ENCODE assay signal across 29 mouse cellular contexts in the genomic region with DNA sequence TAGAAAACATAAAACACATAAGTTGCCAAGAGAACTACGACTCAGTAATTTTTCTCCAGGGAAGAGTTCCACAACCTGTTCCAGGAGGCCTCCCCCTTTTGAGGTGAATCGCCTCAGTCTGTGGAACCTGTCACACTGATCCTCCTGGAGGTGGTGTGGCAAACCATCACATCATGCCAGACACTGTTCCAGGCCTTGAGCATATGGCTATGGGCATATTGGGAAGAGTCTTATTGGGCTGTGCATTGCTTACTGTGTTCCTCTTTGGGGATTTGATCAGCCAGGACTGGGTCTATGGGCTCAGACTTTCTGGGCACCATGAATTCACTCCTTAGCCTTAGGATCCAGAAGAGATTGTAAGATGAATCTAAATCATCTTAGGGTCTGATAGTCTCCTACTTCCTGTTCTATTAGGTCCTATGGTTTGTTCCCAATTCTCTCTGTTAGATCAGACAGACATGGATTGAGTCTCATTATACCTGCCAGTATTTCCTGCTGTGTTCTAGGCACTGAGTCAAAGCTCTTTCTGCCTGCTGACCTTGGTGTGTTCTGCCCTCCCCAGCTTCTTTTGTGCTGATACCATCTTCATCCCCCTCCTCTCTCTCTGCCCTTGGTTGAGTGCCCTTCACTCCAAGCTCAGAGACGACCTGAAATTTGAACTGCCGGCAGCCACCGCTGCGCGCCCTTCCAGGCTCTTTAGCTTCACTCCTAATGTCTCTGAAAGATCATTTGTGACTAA. TPM values are rescaled to one million over a fixed set of nuclear protein-coding genes. Genes with fewer than 3 reads are reported as not detected.
A peak's percentile ranks its signal among the peaks of the same experiment; 100 is the strongest.
DNase-seq lines count a peak whose midpoint lies in the region.
"Had no signal": no experiment of that assay in that cellular context is flagged by ENCODE, and none has a peak within 500 bp of the region (broad histone marks: within the 10 kb centered on the region; RNA-seq: fewer than 3 reads in every experiment).

No protein-coding gene starts in this region.

- WGBS in heart, embryonic 10.5 days = 74% methylated on average over 7 of the region's 7 CpGs

- H3K27me3 ChIP-seq in heart, embryonic 10.5 days (ENCODE audit: insufficient read depth, poor library complexity, severe bottlenecking) = peaks cover 28% of the 10 kb centered on the region
- H3K27me3 ChIP-seq: forebrain, embryonic 13.5 days; hindbrain, embryonic 15.5 days; intestine, embryonic 15.5 days; liver, embryonic 15.5 days had no signal

- DNase-seq in left cerebral cortex, postnatal 4 days = peak; percentile 40
- DNase-seq in left cerebral cortex, postnatal 14 days (ENCODE audit: low spot score in 2 of 2) = no peak
- peak; percentile 60 for DNase-seq in cerebellum, adult 11 months
- peak; percentile 89 for DNase-seq in cerebellum, adult 9-10 months
- no peak for DNase-seq in gastrocnemius, postnatal 14 days
- DNase-seq in heart, embryonic 10.5 days (ENCODE audit: low spot score) = no peak
- DNase-seq in left cerebral cortex, adult 8-10 months (ENCODE audit: low spot score in 2 of 2) = no peak
- DNase-seq: adrenal gland, postnatal 14 days; B cell, adult 2 months; gastrocnemius, postnatal 25 days; heart, adult 18-20 months; heart, postnatal 4 days; kidney, adult 8-10 months; kidney, postnatal 4 days; liver; lung, postnatal 36 days; right cerebral cortex, adult 18-20 months; right cerebral cortex, postnatal 4 days; thymus, postnatal 14 days had no signal

- intact Hi-C loops in left cerebral cortex, postnatal 4 days (cut with DNase I) = no loop called here
- intact Hi-C loops in left cerebral cortex, postnatal 14 days (cut with DNase I) = no loop called here
- intact Hi-C loops in gastrocnemius, postnatal 14 days (cut with DNase I; ENCODE audit: low total_unique reads) = no loop called here

- no peaks in the 10 kb centered on the region for H3K4me1 ChIP-seq in heart, embryonic 10.5 days
- H3K4me1 ChIP-seq: heart, embryonic 15.5 days; limb, embryonic 10.5 days; liver, embryonic 15.5 days; lung, embryonic 15.5 days; megakaryocyte, embryonic 14.5 days had no signal

- H3K4me3 ChIP-seq in heart, embryonic 10.5 days = no peak overlapping the region
- H3K4me3 ChIP-seq: forebrain, embryonic 13.5 days; heart, embryonic 15.5 days; hindbrain, embryonic 15.5 days; intestine, embryonic 15.5 days; limb, embryonic 10.5 days; liver, embryonic 15.5 days; lung, embryonic 15.5 days; megakaryocyte, embryonic 14.5 days had no signal

- H3K27ac ChIP-seq in heart, embryonic 10.5 days = no peak overlapping the region
- H3K27ac ChIP-seq: forebrain, embryonic 13.5 days; heart, embryonic 15.5 days; hindbrain, embryonic 15.5 days; intestine, embryonic 15.5 days; limb, embryonic 10.5 days; liver, embryonic 15.5 days; lung, embryonic 15.5 days had no signal

- H3K9me3 ChIP-seq in heart, embryonic 10.5 days = no peaks in the 10 kb centered on the region
- H3K9me3 ChIP-seq: forebrain, embryonic 13.5 days; heart, embryonic 15.5 days; hindbrain, embryonic 15.5 days; intestine, embryonic 15.5 days; limb, embryonic 10.5 days; liver, embryonic 15.5 days; lung, embryonic 15.5 days had no signal

- no peaks in the 10 kb centered on the region for H3K36me3 ChIP-seq in heart, embryonic 10.5 days
- H3K36me3 ChIP-seq: heart, embryonic 15.5 days; hindbrain, embryonic 15.5 days; intestine, embryonic 15.5 days; limb, embryonic 10.5 days; liver, embryonic 15.5 days; lung, embryonic 15.5 days had no signal

RNA-seq across cellular contexts. Expression of gene Dhrs2, which starts 50.3 kb away (rescaled TPM):
- total RNA-seq in left cerebral cortex, postnatal 4 days (2021) = not detected
- total RNA-seq in left cerebral cortex, postnatal 14 days (2021) = not detected
- under 1 TPM in 1 of 2 experiments, not detected in 1; 0.16 TPM for total RNA-seq in gastrocnemius, postnatal 14 days (2021)
- not detected in 2 replicates for polyA plus RNA-seq in heart, embryonic 10.5 days (2016; fragmentation: Nextera tagmentation; extraction: Ambion mirVana)
- not detected for total RNA-seq in left cerebral cortex, adult 8-10 months (2022)
- total RNA-seq: adrenal gland, postnatal 14 days; CH12.LX; gastrocnemius, postnatal 25 days; heart, adult 18-20 months; heart, postnatal 4 days; MEL had no signal
- polyA plus RNA-seq: forebrain, embryonic 13.5 days; heart, embryonic 15.5 days; limb, embryonic 10.5 days; liver, embryonic 15.5 days; lung, embryonic 15.5 days had no signal

RNA-seq across cellular contexts. Expression of gene Jph4, which starts 54.7 kb away (rescaled TPM):
- 100 to 1,000 TPM; 366 to 399 TPM for total RNA-seq in left cerebral cortex, postnatal 4 days (2021)
- 100 to 1,000 TPM; 366 to 372 TPM for total RNA-seq in left cerebral cortex, postnatal 14 days (2021)
- total RNA-seq in gastrocnemius, postnatal 14 days (2021) = under 1 TPM; 0.42 to 0.62 TPM
- 0.06 and 0.18 TPM in 2 replicates for polyA plus RNA-seq in heart, embryonic 10.5 days (2016; fragmentation: Nextera tagmentation; extraction: Ambion mirVana)
- total RNA-seq in left cerebral cortex, adult 8-10 months (2022) = 100 to 1,000 TPM; 289 to 301 (median 292) TPM
- total RNA-seq: CH12.LX, MEL had no signal

Comparison
In these comparisons a context has a peak if more than half of its experiments do, and no peak if none do; other contexts are left out.
1. DNase-seq: peak in left cerebral cortex, postnatal 4 days (single experiment), cerebellum, adult 11 months (single experiment) and cerebellum, adult 9-10 months (single experiment); none in left cerebral cortex, postnatal 14 days (0 of 2), gastrocnemius, postnatal 14 days (single experiment), heart, embryonic 10.5 days (single experiment) and left cerebral cortex, adult 8-10 months (0 of 2).
2. RNA of gene Jph4, which starts 54.7 kb away (total RNA-seq): 366 to 399 TPM in left cerebral cortex, postnatal 4 days, 366 to 372 TPM in left cerebral cortex, postnatal 14 days and 289 to 301 TPM in left cerebral cortex, adult 8-10 months; 0.42 to 0.62 TPM in gastrocnemius, postnatal 14 days; every median in the first group is over 100 times any median in the second.